Mouse (Mus musculus): Measurements from ENCODE around the gene Mus81.

DNA sequence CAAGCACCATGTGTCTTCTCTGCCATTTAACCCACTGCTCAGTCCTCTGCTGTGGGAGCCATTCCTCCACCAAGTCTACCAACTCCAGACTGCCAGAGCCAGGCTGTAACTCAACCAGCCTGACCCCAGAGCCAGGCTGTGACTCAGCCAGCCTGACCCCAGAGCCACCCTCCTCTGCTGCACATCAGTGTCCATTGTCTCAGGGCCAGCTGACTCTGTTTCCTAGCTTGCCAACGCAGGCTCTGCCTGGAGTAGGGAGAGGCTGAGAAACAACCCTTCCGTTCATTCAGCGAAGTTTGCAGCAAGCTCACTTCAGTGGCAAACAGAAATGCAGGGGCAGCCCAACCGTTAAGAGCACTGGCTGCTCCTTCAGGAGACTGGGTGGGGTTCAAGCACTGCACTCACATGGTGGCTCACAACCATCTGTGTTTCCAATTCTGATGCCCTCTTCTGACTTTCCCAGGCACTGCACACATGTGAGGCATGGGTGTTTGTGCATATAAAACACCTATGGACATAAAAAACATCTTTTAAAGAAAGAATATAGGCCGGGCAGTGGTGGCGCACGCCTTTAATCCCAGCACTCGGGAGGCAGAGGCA, 28.8 kb upstream of the Mus81 start:
- TF ChIP-seq CTCF (IDR thresholded peaks at IDR 0.05; ENCODE audit: extremely low read depth, insufficient read depth, insufficient read length, insufficient replicate concordance) (no peak), POLR2A (IDR thresholded peaks at IDR 0.05; ENCODE audit: low read depth, low read length) (no peak)
